Mouse (Mus musculus) erythroblast, adult 5-6 weeks (primary cell): ENCODE results near the gene Xntrpc. TPM values are rescaled to one million over a fixed set of nuclear protein-coding genes. Genes with fewer than 3 reads are reported as not detected.

Experiments used
- ATAC-seq: replicated peaks from 2 replicates; pipeline ENCODE4 v1.8.0; 2016; ENCODE audit warnings: moderate number of reproducible peaks, mild to moderate bottlenecking, moderate TSS enrichment, inconsistent platforms; ENCODE audit not compliant: poor library complexity, low FRiP score, severe bottlenecking
- total RNA-seq, 2 experiments: library from RNA; stranded (forward) in 1 of 2; stranded (reverse) in 1 of 2; fragments of 150-400 nt in 1 of 2; fragments of 200-764, 138-1000 nt in 1 of 2; gene quantifications; 2 replicates each; pipeline versions ENCODE4 v1.2.3 to v1.2.4; 2015 to 2017; ENCODE audit warnings: low replicate concordance in 2 of 2

Gene Xntrpc
- total RNA-seq, 2 experiments from 2014 or later = 1.1 to 1.3 TPM

DNA sequence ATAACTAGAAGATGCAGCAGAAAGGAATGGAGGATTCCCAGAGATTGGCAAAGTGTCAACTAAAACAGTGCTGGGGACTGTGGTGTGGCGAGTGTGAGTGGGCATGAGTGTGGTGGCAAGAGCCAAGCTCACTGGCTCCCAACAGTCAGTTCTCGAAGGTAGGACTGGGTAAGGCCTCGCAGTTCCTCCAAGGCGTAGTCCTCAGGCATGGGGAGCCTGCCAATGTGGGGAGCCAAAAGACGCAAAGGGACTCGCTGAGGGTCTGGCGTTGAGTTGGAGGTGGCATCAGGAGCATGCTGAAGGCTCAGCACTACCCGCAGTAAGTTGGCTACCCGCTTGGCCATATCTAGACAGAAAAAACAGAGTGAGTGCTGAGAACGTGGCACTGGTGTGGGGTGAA lies 54.8 kb downstream of the Xntrpc start:
- no peak for ATAC-seq

DNA sequence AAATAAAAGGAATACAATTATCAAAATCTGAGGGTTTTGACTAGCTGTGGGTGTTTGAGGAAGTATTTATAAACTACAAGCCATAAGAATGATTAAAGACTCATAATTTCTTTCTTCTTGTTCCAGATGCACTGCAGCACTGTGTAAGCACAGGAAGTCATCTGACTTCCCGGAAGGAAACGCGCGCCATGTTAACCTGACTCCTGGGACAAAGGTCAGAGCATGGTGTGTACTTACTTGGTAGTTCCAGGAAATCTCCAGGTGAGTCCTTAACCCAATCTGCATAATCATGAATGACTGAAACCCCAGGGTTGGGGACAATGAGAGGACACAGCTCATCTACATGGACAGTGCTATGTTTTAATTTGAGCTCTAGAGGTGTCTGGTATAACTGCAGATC lies 66.9 kb downstream of the Xntrpc start:
- ATAC-seq = no peak

- ATAC-seq = peak; percentile 81
Observed at GRCm38 (mm10) chr7:102137464-102137863, 72.0 kb downstream of the Xntrpc start.

DNA sequence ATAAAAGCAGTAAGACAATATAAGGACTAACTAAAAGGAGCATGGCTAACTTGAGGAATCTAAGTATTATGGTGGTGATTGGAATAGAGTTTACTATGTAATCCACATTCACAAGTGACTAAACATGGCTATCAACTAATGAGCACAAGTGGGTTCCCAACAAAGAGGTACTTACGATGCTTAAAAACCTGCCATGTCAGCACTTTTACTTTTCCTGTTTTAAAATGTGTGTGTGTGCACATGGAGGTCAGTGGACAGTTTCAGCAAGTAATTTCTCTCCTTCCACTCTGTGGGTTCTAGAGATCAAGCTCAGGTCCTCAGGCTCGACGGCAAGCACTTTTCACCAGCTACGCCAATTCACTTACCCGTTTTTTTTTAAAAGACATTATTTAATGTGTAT lies 72.4 kb downstream of the Xntrpc start:
- no peak for ATAC-seq

Other genes starting within 250 kb of the Xntrpc start
- gene Phox2a, start 247.4 kb upstream of the Xntrpc start, total RNA-seq (2015; ENCODE audit: low replicate concordance) = not detected in 2 replicates
- gene Phox2a, start 247.4 kb upstream of the Xntrpc start, total RNA-seq (2017; ENCODE audit: low replicate concordance) = not detected in 2 replicates
- gene Inppl1, start 227.5 kb upstream of the Xntrpc start, total RNA-seq (2015; ENCODE audit: low replicate concordance) = 0.58 and 5.6 TPM in 2 replicates
- 1.4 and 18.0 TPM in 2 replicates for gene Inppl1, start 227.5 kb upstream of the Xntrpc start, total RNA-seq (2017; ENCODE audit: low replicate concordance)
- 3.6 TPM in 1 of 2 replicates, not detected in the other for gene Folr2, start 208.5 kb upstream of the Xntrpc start, total RNA-seq (2015; ENCODE audit: low replicate concordance)
- gene Folr2, start 208.5 kb upstream of the Xntrpc start, total RNA-seq (2017; ENCODE audit: low replicate concordance) = not detected in 2 replicates
- gene Anapc15, start 202.0 kb upstream of the Xntrpc start, total RNA-seq (2015; ENCODE audit: low replicate concordance) = 14.2 and 28.4 TPM in 2 replicates
- gene Anapc15, start 202.0 kb upstream of the Xntrpc start, total RNA-seq (2017; ENCODE audit: low replicate concordance) = 18.6 and 19.5 TPM in 2 replicates
- not detected in 2 replicates for gene Folr1, start 194.9 kb upstream of the Xntrpc start, total RNA-seq (2015; ENCODE audit: low replicate concordance)
- gene Folr1, start 194.9 kb upstream of the Xntrpc start, total RNA-seq (2017; ENCODE audit: low replicate concordance) = not detected in 2 replicates
- gene Lamtor1, start 159.8 kb upstream of the Xntrpc start, total RNA-seq (2015; ENCODE audit: low replicate concordance) = 35.0 and 36.6 TPM in 2 replicates
- 26.2 and 28.0 TPM in 2 replicates for gene Lamtor1, start 159.8 kb upstream of the Xntrpc start, total RNA-seq (2017; ENCODE audit: low replicate concordance)
- not detected in 2 replicates for gene Tomt, start 159.4 kb upstream of the Xntrpc start, total RNA-seq (2015; ENCODE audit: low replicate concordance)
- 0.56 TPM in 1 of 2 replicates, not detected in the other for gene Tomt, start 159.4 kb upstream of the Xntrpc start, total RNA-seq (2017; ENCODE audit: low replicate concordance)
- not detected in 2 replicates for gene Lrrc51, start 131.8 kb upstream of the Xntrpc start, total RNA-seq (2015; ENCODE audit: low replicate concordance)
- not detected in 2 replicates for gene Lrrc51, start 131.8 kb upstream of the Xntrpc start, total RNA-seq (2017; ENCODE audit: low replicate concordance)
- 22.3 and 42.0 TPM in 2 replicates for gene Numa1, start 131.6 kb upstream of the Xntrpc start, total RNA-seq (2015; ENCODE audit: low replicate concordance)
- gene Numa1, start 131.6 kb upstream of the Xntrpc start, total RNA-seq (2017; ENCODE audit: low replicate concordance) = 64.5 and 110 TPM in 2 replicates
- 7.7 TPM in 1 of 2 replicates, not detected in the other for gene Il18bp, start 47.0 kb upstream of the Xntrpc start, total RNA-seq (2015; ENCODE audit: low replicate concordance)
- 5.4 and 9.0 TPM in 2 replicates for gene Il18bp, start 47.0 kb upstream of the Xntrpc start, total RNA-seq (2017; ENCODE audit: low replicate concordance)
- gene Rnf121, start 244 bp upstream of the Xntrpc start, total RNA-seq (2015; ENCODE audit: low replicate concordance) = 3.8 and 5.8 TPM in 2 replicates
- 2.8 and 6.6 TPM in 2 replicates for gene Rnf121, start 244 bp upstream of the Xntrpc start, total RNA-seq (2017; ENCODE audit: low replicate concordance)
- 3.8 and 12.3 TPM in 2 replicates for gene Xndc1, start 202 bp upstream of the Xntrpc start, total RNA-seq (2015; ENCODE audit: low replicate concordance)
- 7.3 and 8.6 TPM in 2 replicates for gene Xndc1, start 202 bp upstream of the Xntrpc start, total RNA-seq (2017; ENCODE audit: low replicate concordance)
- 0.63 TPM in 1 of 2 replicates, not detected in the other for gene Trpc2, start 17.4 kb downstream of the Xntrpc start, total RNA-seq (2015; ENCODE audit: low replicate concordance)
- 0.28 TPM in 1 of 2 replicates, not detected in the other for gene Trpc2, start 17.4 kb downstream of the Xntrpc start, total RNA-seq (2017; ENCODE audit: low replicate concordance)
- not detected in 2 replicates for gene Art1, start 36.0 kb downstream of the Xntrpc start, total RNA-seq (2015; ENCODE audit: low replicate concordance)
- gene Art1, start 36.0 kb downstream of the Xntrpc start, total RNA-seq (2017; ENCODE audit: low replicate concordance) = not detected in 2 replicates
- gene Art5, start 43.8 kb downstream of the Xntrpc start, total RNA-seq (2015; ENCODE audit: low replicate concordance) = not detected in 2 replicates
- not detected in 2 replicates for gene Art5, start 43.8 kb downstream of the Xntrpc start, total RNA-seq (2017; ENCODE audit: low replicate concordance)
- not detected in 2 replicates for gene Chrna10, start 51.1 kb downstream of the Xntrpc start, total RNA-seq (2015; ENCODE audit: low replicate concordance)
- gene Chrna10, start 51.1 kb downstream of the Xntrpc start, total RNA-seq (2017; ENCODE audit: low replicate concordance) = not detected in 2 replicates
- gene Nup98, start 144.5 kb downstream of the Xntrpc start, total RNA-seq (2015; ENCODE audit: low replicate concordance) = 18.6 and 20.7 TPM in 2 replicates
- gene Nup98, start 144.5 kb downstream of the Xntrpc start, total RNA-seq (2017; ENCODE audit: low replicate concordance) = 14.4 and 16.6 TPM in 2 replicates
- 19.0 and 23.4 TPM in 2 replicates for gene Pgap2, start 144.5 kb downstream of the Xntrpc start, total RNA-seq (2015; ENCODE audit: low replicate concordance)
- 3.5 and 5.7 TPM in 2 replicates for gene Pgap2, start 144.5 kb downstream of the Xntrpc start, total RNA-seq (2017; ENCODE audit: low replicate concordance)
- gene Rhog, start 190.3 kb downstream of the Xntrpc start, total RNA-seq (2015; ENCODE audit: low replicate concordance) = 110 and 113 TPM in 2 replicates
- 22.4 and 27.5 TPM in 2 replicates for gene Rhog, start 190.3 kb downstream of the Xntrpc start, total RNA-seq (2017; ENCODE audit: low replicate concordance)
- 7.7 and 29.2 TPM in 2 replicates for gene Stim1, start 202.1 kb downstream of the Xntrpc start, total RNA-seq (2015; ENCODE audit: low replicate concordance)
- 18.1 and 18.5 TPM in 2 replicates for gene Stim1, start 202.1 kb downstream of the Xntrpc start, total RNA-seq (2017; ENCODE audit: low replicate concordance)